Mouse (Mus musculus) inflammation-experienced regulatory T-cells, adult 16 weeks (primary cell): ENCODE measurements around the gene Lrig3. TPM values are rescaled to one million over a fixed set of nuclear protein-coding genes. Genes with fewer than 3 reads are reported as not detected.

ENCODE experiments used
- polyA plus RNA-seq: library from polyadenylated mRNA; unstranded; fragments of 100-300 nt; shearing (Covaris generic); gene quantifications from one replicate; pipeline ENCODE4 v1.2.1, GENCODE M21; 2017

The Lrig3 gene
- not detected for polyA plus RNA-seq

DNA sequence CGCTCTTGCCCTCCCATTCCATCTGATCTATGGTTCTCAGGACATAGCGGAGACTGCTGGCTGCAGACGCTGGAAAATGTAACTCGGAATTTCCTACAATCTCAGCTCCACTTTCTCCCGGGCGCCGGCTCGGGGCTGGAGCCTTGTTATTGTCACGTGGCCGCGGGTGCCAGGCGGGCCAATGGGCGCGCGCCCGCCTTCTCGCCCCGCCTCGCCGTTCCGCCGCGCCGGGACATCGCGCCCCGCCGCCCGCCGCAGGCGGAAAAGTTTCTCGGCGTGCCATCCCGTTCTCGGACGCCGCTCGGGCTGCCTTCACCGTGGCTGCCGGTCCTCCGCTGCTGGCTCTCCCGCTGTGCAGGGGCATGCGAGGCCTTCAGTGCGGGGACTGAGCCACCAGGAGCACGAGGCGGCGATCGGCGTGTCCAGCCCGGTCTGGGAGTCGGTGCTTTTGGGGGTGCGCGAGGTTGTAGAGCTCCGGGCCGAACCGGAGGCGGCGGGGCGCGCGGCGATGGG, at the start of gene Lrig3:
Gene Lrig3 (plus strand): TSS at position 201 of the 513 bp plus-strand sequence.

